Mouse (Mus musculus) limb, embryonic 13.5 days (tissue): ENCODE data around the gene Bax. TPM values are rescaled to one million over a fixed set of nuclear protein-coding genes. Genes with fewer than 3 reads are reported as not detected.
"Not testable (repeated sequence)": the region's sequence is repeated elsewhere in the genome, so short reads cannot be mapped to it uniquely, and the experiment has no call there.

Source experiments
- ATAC-seq: fragments of 200-750 bp; cut with Nextera tagmentation; 2 replicates; pipeline ENCODE4 v1.8.0; 2017; ENCODE audit warnings: low read depth, moderate number of reproducible peaks, moderate TSS enrichment; ENCODE audit not compliant: low FRiP score
- H3K27ac ChIP-seq: fragments of 300-500 bp; sonication (generic); 2 replicates; pipeline ENCODE4 v1.5.1; 2015; ENCODE audit warnings: inconsistent platforms, mild to moderate bottlenecking, moderate library complexity
- H3K27me3 ChIP-seq: fragments of 300-500 bp; sonication (generic); 2 replicates; pipeline ENCODE4 v1.6.1; 2015; ENCODE audit warnings: mild to moderate bottlenecking, inconsistent platforms
- H3K36me3 ChIP-seq: fragments of 300-500 bp; sonication (generic); 2 replicates; pipeline ENCODE4 v1.6.1; 2015; ENCODE audit warnings: inconsistent platforms, mild to moderate bottlenecking, moderate library complexity
- H3K4me1 ChIP-seq: fragments of 300-500 bp; sonication (generic); 2 replicates; pipeline ENCODE4 v1.6.1; 2015; ENCODE audit warnings: inconsistent platforms
- H3K4me2 ChIP-seq: fragments of 300-500 bp; sonication (generic); replicated peaks from 2 replicates; pipeline ENCODE4 v1.6.1; 2015; ENCODE audit warnings: inconsistent platforms, mild to moderate bottlenecking, moderate library complexity
- H3K4me3 ChIP-seq: fragments of 300-500 bp; sonication (generic); 2 replicates; pipeline ENCODE4 v1.5.1; 2015; ENCODE audit warnings: moderate library complexity, mild to moderate bottlenecking, inconsistent platforms
- H3K9ac ChIP-seq: fragments of 300-500 bp; sonication (generic); 2 replicates; pipeline ENCODE4 v1.6.1; 2015; ENCODE audit warnings: mild to moderate bottlenecking, inconsistent platforms
- H3K9me3 ChIP-seq: fragments of 300-500 bp; sonication (generic); 2 replicates; pipeline ENCODE4 v1.6.1; 2016; ENCODE audit warnings: inconsistent platforms
- WGBS: fragments of 180-500 bp; shearing (Covaris S2); methylation state at CpG from one replicate; pipeline ENCODE4 v1.1.7; 2015; 5-methylcytosine and 5-hydroxymethylcytosine counted together
- polyA plus RNA-seq: library from polyadenylated mRNA; unstranded; fragments of >200 nt; fragmentation: Nextera tagmentation; extraction: Ambion mirVana; gene quantifications from 2 replicates; pipeline ENCODE4 v1.2.1, GENCODE M21; 2015

Bax gene
- polyA plus RNA-seq, 1 experiment from 2014 or later, result 170 TPM

DNA sequence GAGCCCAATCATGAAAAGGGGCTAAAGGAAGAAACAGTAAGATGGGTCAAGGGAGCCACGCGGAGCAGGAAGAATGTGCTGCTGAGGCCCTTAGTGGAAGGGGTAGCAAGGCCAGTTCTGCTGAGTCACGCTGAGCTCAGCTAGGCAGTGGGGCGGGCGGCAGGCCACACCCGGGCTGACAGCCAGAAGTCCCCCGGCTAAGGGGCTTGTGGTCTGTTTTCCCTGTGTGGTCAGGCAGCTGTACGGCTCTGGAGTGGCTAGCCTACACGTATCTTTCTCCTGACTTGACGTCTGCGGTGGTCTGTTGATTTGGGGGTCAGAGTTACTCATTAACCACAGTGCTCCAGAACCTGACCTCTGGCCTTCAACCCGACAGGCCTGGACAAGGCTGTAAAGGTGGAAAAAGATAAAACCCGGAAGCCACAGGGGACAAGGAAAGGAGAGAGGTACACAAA is 5.8 kb downstream of the Bax start:
- no peaks in the 10 kb centered on the region for H3K9me3 ChIP-seq
- peaks cover 48% of the 10 kb centered on the region for H3K4me1 ChIP-seq
- H3K27ac ChIP-seq, result peak overlapping the region; percentile 85
- H3K36me3 ChIP-seq, result peaks cover 65% of the 10 kb centered on the region
- peak overlapping the region; percentile 89 for H3K4me3 ChIP-seq
- H3K9ac ChIP-seq, result peak overlapping the region; percentile 59
- WGBS, result 19% methylated on average over 13 of the region's 13 CpGs
- no peak; the same call in 1 of the 2 replicates for ATAC-seq
- peak overlapping the region; percentile 66 for H3K4me2 ChIP-seq
- no peaks in the 10 kb centered on the region for H3K27me3 ChIP-seq

DNA sequence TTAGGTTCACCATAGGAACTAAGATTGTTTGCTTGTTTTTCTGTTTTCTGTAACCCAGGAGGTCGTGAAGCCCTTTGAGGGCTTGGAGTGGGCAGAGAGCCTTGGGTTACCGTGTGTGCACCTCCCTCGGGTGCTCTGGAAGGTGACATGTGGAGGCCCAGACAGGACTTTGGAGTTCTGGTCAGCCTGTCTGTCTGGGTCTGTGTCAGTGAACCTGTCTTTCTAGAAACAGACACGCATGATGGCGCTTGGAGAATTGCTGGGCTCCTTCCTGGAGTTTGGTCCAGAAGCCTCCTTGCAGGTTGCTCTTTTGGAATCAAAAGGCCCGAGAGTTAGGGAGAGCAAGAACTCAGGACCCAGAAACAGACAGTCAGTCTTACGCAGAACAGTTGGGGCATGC is 6.3 kb downstream of the Bax start:
- peak overlapping the region; percentile 66 for H3K4me2 ChIP-seq
- 78% methylated on average over 7 of the region's 7 CpGs for WGBS
- no peaks in the 10 kb centered on the region for H3K9me3 ChIP-seq
- peak overlapping the region; percentile 85 for H3K27ac ChIP-seq
- H3K4me1 ChIP-seq, result peaks cover 43% of the 10 kb centered on the region
- peaks cover 66% of the 10 kb centered on the region for H3K36me3 ChIP-seq
- no peaks in the 10 kb centered on the region for H3K27me3 ChIP-seq
- ATAC-seq, result no peak
- peak overlapping the region; percentile 59 for H3K9ac ChIP-seq
- H3K4me3 ChIP-seq, result peak overlapping the region; percentile 89

DNA sequence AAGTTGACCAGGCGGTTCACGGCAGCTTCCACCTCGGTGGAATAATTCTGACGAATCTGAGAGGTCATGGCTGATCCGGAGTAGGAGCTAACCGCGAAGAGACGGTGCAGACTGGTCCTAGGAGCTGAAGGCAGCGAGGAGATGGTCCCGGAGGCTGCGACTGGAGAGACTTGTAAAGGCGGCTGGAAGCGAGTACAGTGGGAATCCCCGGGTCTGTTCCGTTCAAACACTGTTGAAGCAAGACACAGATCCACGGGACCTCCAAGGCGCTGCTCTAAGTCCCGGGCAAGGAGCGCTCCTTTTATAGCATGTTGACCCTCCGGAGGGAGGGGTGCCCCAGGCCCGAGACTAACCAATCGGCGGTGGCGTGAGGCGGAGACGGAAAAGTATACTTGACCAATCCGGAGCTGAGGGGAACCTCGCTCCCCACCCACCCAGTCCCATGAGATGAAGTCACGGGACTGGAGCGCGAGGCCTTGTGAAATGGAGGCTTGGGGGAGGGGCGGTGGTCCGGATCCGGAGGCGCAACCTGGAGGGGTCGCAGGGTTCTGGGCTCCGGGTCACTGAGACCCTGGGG is 7.0 kb downstream of the Bax start, which contains the start of gene Ftl1:
TSS of gene Ftl1 (minus strand) at position 321 of the 577 bp plus-strand sequence.
- Histone ChIP-seq H3K4me1 (peaks cover 41% of the 10 kb centered on the region), H3K4me2 (peak within 1 kb of the TSS; percentile 88), H3K36me3 (peaks cover 66% of the 10 kb centered on the region), H3K9ac (peak within 1 kb of the TSS; percentile 91), H3K4me3 (peak within 1 kb of the TSS; percentile 89), H3K27ac (peak within 1 kb of the TSS; percentile 97)
- H3K27me3 ChIP-seq, H3K9me3 ChIP-seq: not testable (repeated sequence)
- 0% methylated on average over 37 of the region's 37 CpGs for WGBS
- ATAC-seq, result peak; percentile 94

DNA sequence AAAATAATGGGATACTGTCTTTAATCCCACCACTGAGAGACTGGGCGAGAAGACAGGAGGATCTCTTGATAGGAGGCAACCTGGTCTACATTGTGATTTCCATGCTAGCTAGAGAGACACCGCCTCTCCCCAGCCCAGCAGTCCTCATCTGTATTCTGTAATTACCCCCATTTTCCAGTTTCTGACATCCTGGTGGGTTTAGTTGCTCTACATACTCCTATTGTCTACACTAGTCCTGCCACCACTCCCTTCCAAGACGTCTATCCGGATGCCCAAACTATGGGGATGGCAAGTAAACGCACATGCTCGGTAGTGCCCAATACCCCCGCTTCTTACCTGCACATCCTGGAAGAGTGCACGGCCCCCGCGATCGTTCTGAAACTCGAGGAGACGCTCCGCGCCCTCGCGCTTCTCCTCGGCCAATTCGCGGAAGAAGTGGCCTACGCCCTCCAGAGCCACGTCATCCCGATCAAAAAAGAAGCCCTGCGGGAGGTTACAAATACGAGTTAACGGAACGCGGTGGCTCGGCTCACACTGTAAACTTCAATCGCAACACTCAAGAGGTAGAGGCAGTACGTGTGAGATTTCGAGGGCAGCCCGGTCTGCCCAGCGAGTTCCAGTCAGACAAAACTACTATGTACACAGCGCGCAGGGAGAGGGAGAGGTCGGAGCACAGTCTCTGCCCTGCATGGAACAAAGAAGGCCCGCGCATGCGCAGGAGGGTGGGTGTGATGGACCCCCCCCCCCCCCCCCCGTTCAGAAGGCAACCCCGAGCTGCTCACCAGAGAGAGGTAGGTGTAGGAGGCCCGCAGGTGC is 7.7 kb downstream of the Bax start:
- Histone ChIP-seq H3K27me3 (no peaks in the 10 kb centered on the region), H3K9me3 (no peaks in the 10 kb centered on the region), H3K4me3 (peak overlapping the region; percentile 89), H3K4me2 (peak overlapping the region; percentile 88), H3K27ac (peak overlapping the region; percentile 97), H3K4me1 (peaks cover 41% of the 10 kb centered on the region), H3K36me3 (peaks cover 66% of the 10 kb centered on the region), H3K9ac (peak overlapping the region; percentile 91)
- under 1% methylated on average over 43 of the region's 43 CpGs for WGBS
- peak; percentile 79 for ATAC-seq

DNA sequence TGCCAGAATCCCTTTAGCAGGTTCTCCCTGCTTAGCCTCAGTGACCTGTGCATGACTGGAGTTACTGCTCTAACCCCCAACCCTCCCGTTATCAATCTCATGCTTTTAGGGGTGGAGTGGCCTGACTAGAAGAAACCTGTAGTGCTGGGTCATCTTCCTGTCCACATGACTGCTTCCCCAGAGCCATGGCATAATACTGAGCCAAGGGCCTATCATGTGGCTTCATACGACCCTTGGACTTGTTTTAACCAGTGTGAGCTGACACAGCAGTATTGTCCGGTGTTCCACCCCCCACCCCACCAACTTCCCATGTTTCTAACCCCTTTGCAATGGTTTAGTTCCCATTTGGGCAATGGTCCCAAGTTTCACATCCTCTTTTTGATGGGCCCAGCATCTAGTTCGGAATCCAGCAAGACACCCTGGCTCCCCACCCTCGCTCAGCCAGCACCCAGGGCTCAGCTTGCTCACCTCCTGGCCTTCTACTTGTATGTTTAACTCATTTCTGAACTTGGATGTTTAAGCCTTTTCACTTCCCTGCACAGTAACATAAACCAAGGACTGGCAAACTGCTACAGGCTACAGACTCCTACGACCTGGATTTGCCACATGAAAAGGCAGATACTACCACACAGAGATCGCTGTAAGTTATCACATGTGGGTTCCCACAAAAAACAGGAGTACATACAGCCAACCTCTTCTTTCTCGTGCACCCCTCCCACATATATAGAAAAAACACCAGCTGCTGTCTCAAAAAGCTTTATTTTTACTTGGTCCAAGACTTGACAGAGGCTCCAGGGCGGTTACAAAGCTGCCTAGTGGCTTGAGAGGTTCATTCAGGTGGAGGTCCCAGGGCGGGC is 9.3 kb downstream of the Bax start:
- 67% methylated on average over 10 of the region's 10 CpGs for WGBS
- Histone ChIP-seq H3K4me1 (peaks cover 41% of the 10 kb centered on the region), H3K36me3 (peaks cover 64% of the 10 kb centered on the region), H3K4me2 (peak overlapping the region; percentile 88), H3K9ac (peak overlapping the region; percentile 91), H3K9me3 (no peaks in the 10 kb centered on the region), H3K4me3 (peak overlapping the region; percentile 89), H3K27ac (peak overlapping the region; percentile 52; the same call in 1 of the 2 replicates), H3K27me3 (no peaks in the 10 kb centered on the region)
- no peak for ATAC-seq

DNA sequence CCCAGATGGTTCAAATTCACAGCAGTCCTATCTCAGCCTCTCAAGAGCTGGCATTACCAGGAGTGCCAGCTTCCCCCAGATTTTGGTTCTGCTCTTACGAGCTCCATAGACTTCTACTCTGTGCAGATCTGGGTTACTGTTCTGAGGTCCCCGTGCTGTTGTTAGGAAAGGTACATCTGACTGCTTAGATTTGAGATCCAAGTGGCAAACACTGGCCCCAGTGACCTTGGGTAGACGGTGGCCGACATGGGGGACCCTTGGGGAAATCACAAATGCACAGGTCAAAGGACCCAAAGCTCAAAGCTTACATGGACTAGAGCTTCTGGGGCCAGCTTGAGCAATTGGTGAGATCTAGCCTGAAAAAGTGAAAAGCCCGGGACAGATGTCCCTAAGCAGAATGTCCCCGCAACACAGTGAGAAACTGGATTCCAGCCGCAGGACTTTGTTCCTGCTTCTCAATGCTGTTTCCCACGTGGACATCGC is 9.9 kb downstream of the Bax start:
- H3K9ac ChIP-seq, result 0 out of 2 replicates have a peak overlapping the region, but pooled peaks have one; percentile 91
- H3K4me3 ChIP-seq, result peak overlapping the region; percentile 89

DNA sequence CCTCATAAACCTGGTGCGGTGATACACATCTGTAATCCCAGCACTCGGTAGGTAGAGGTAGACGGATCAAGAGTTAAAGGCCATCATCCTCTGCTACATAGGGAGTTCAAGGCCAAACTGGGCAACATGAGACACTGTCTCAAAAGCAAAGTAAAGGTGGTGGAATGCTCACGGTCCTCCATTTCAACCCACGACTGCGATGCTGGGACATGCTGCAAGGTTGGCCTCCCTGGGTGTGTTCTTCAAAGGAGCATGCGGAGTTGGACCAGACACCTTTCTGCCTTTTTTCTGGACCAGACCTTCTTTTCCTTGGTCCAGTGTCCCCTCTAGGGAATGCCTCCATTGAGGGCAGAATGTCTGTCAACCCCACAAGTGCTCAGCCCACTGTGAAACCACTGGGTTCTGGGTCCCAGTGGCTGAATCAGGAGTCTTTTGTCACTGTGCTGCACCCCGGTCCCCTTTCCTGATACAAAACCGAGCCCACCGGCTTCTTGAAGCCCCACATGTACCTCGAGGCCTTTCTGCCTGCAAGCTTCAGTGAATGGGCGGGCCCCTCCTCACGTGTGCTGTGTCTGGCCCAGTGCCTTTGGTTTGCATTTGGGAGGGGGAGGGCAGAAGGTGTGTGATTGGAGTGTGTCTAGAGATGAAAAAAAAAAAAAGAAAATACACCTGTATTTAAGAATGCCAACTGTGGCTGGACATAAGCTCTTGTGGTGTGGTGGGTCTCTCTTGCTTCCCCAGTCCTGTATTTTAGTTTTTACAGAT is 10.6 kb downstream of the Bax start:
- ATAC-seq, result no peak
- Histone ChIP-seq H3K27me3 (no peaks in the 10 kb centered on the region), H3K36me3 (peaks cover 67% of the 10 kb centered on the region), H3K27ac (no peak overlapping the region; the same call in 1 of the 2 replicates), H3K4me2 (no peak overlapping the region), H3K9ac (no peak overlapping the region), H3K4me3 (no peak overlapping the region), H3K4me1 (peaks cover 35% of the 10 kb centered on the region), H3K9me3 (no peaks in the 10 kb centered on the region)
- WGBS, result 71% methylated on average over 13 of the region's 13 CpGs

More for the DNA sequence above, 9.9 kb downstream of the Bax start:
- H3K27ac ChIP-seq, result peak overlapping the region; percentile 52; the same call in 1 of the 2 replicates
- WGBS, result 52% methylated on average over 9 of the region's 9 CpGs
- H3K9me3 ChIP-seq, result no peaks in the 10 kb centered on the region
- peak overlapping the region; percentile 88 for H3K4me2 ChIP-seq
- H3K36me3 ChIP-seq, result peaks cover 66% of the 10 kb centered on the region
- no peak for ATAC-seq
- H3K27me3 ChIP-seq, result no peaks in the 10 kb centered on the region
- peaks cover 40% of the 10 kb centered on the region for H3K4me1 ChIP-seq

DNA sequence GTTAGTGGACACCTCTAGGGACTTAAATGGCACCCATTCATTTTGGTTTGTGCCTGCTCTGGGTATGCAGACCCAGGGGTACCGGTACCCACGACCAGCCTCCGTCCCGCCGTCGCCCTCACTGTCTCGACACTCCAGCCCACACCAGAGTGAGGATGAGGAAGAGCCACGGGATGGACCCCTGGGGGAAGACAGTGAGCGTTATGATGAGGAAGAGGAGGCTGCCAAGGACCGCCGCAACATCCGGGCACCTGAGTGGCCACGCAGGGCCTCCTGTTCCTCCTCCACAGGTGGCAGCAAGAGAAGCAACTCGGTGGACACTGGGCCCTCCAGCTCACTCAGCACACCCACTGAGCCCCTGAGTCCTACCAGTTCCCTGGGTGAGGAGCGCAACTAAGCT is 11.7 kb downstream of the Bax start:
- H3K36me3 ChIP-seq, result peaks cover 73% of the 10 kb centered on the region
- 94% methylated on average over 15 of the region's 15 CpGs for WGBS

DNA sequence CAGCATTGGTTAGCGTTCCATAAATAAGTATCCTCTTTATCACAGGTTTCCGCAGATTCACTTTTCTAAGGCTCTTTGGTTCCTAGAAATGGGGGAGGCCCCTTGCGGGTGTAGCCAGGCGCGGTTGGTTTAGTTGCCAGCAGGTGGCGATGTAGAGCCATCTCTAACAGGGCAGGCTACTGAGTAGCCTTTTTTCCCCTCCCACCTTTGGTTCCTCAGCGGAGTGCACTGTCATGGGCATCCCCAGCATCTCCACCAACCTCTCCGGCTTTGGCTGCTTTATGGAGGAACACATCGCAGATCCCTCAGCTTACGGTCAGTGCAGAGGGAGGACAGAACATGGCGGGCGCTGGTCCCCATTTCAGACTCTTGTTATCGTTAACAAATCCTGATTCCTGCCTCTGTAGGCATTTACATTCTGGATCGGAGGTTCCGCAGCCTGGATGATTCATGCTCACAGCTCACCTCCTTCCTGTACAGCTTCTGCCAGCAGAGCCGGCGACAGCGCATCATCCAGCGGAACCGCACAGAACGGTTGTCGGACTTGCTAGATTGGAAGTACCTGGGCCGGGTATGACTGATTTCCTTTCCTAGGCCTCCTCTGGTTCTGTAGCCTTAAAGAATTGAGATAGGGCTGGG is 15.2 kb downstream of the Bax start:
- peaks cover 72% of the 10 kb centered on the region for H3K36me3 ChIP-seq
- 55% methylated on average over 23 of the region's 23 CpGs for WGBS
- no peaks in the 10 kb centered on the region for H3K9me3 ChIP-seq
- H3K27ac ChIP-seq, result no peak overlapping the region
- 0 out of 2 replicates have a peak, but pooled peaks have one; percentile 45 for ATAC-seq
- no peak overlapping the region for H3K9ac ChIP-seq
- peaks cover 4% of the 10 kb centered on the region; the same call in 1 of the 2 replicates for H3K4me1 ChIP-seq
- no peak overlapping the region for H3K4me2 ChIP-seq
- H3K4me3 ChIP-seq, result no peak overlapping the region
- no peaks in the 10 kb centered on the region for H3K27me3 ChIP-seq

More for the DNA sequence above, 11.7 kb downstream of the Bax start:
- H3K9me3 ChIP-seq, result no peaks in the 10 kb centered on the region
- H3K9ac ChIP-seq, result no peak overlapping the region
- peaks cover 24% of the 10 kb centered on the region for H3K4me1 ChIP-seq
- no peaks in the 10 kb centered on the region for H3K27me3 ChIP-seq
- ATAC-seq, result no peak
- no peak overlapping the region for H3K4me3 ChIP-seq
- H3K4me2 ChIP-seq, result no peak overlapping the region
- no peak overlapping the region for H3K27ac ChIP-seq

DNA sequence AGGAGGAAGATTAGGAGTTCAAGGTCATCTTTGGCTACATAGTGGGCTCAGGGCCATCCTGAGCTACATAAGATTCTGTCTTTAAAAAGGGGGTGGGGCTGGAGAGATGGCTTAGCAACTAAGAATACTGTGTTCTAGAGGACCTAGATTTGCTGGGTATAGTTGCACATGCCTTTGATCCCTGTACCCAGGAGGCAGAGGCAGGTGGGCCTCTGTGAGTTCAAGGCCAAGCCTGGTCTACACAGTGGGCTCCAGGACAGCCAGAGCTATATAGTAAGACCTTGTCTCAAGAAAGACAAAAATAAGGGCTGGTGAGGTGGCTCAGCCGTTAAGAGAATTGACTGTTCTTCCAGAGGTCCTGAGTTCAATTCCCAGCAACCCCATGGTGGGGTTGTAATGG is 16.7 kb downstream of the Bax start:
- no peak overlapping the region for H3K27ac ChIP-seq
- H3K9me3 ChIP-seq, result no peaks in the 10 kb centered on the region
- no peak overlapping the region for H3K4me2 ChIP-seq
- 91% methylated on average over 1 of the region's 1 CpGs for WGBS
- H3K27me3 ChIP-seq, result no peaks in the 10 kb centered on the region
- no peak overlapping the region for H3K4me3 ChIP-seq
- H3K9ac ChIP-seq, result no peak overlapping the region
- H3K36me3 ChIP-seq, result peaks cover 72% of the 10 kb centered on the region
- H3K4me1 ChIP-seq, result no peaks in the 10 kb centered on the region
- ATAC-seq, result no peak
